Mouse (Mus musculus) heart, embryonic 12.5 days (tissue): Measurements from ENCODE around the gene Lama5. TPM values are rescaled to one million over a fixed set of nuclear protein-coding genes. Genes with fewer than 3 reads are reported as not detected.
"Not testable (repeated sequence)": the region's sequence is repeated elsewhere in the genome, so short reads cannot be mapped to it uniquely, and the experiment has no call there.

Experiments used
- ATAC-seq: fragments of 200-750 bp; cut with Nextera tagmentation; 2 replicates; pipeline ENCODE4 v1.8.0; 2017; ENCODE audit warnings: moderate TSS enrichment, moderate library complexity; ENCODE audit not compliant: insufficient number of reproducible peaks, low FRiP score
- H3K27ac ChIP-seq: fragments of 300-500 bp; sonication (generic); 2 replicates; pipeline ENCODE4 v1.5.1; 2016; ENCODE audit warnings: mild to moderate bottlenecking, moderate library complexity; ENCODE audit not compliant: poor library complexity, severe bottlenecking
- H3K27me3 ChIP-seq: fragments of 300-500 bp; sonication (generic); replicated peaks from 2 replicates; pipeline ENCODE4 v1.6.1; 2016; ENCODE audit warnings: mild to moderate bottlenecking, moderate library complexity
- H3K36me3 ChIP-seq: fragments of 300-500 bp; sonication (generic); 2 replicates; pipeline ENCODE4 v1.6.1; 2016; ENCODE audit warnings: mild to moderate bottlenecking, moderate library complexity
- H3K4me1 ChIP-seq: fragments of 300-500 bp; sonication (generic); replicated peaks from 2 replicates; pipeline ENCODE4 v1.6.1; 2016; ENCODE audit warnings: mild to moderate bottlenecking
- H3K4me2 ChIP-seq: fragments of 300-500 bp; sonication (generic); 2 replicates; pipeline ENCODE4 v1.6.1; 2016; ENCODE audit warnings: mild to moderate bottlenecking, moderate library complexity
- H3K4me3 ChIP-seq: fragments of 300-500 bp; sonication (generic); 2 replicates; pipeline ENCODE4 v1.5.1; 2016; ENCODE audit warnings: mild to moderate bottlenecking
- H3K9ac ChIP-seq: fragments of 300-500 bp; sonication (generic); 2 replicates; pipeline ENCODE4 v1.6.1; 2016; ENCODE audit warnings: mild to moderate bottlenecking, moderate library complexity
- H3K9me3 ChIP-seq: fragments of 300-500 bp; sonication (generic); replicated peaks from 2 replicates; pipeline ENCODE4 v1.6.1; 2016; ENCODE audit warnings: mild to moderate bottlenecking, moderate library complexity
- WGBS: fragments of 180-500 bp; shearing (Covaris S2); methylation state at CpG from one replicate; pipeline ENCODE4 v1.1.7; 2016; 5-methylcytosine and 5-hydroxymethylcytosine counted together
- polyA plus RNA-seq: library from polyadenylated mRNA; unstranded; fragments of >200 nt; fragmentation: Nextera tagmentation; extraction: Ambion mirVana; gene quantifications from 2 replicates; pipeline ENCODE4 v1.2.1, GENCODE M21; 2016

Gene Lama5
- polyA plus RNA-seq, 1 experiment from 2014 or later = 31.7 TPM

- no peaks in the 10 kb centered on the region for H3K27me3 ChIP-seq
- no peak overlapping the region for H3K4me3 ChIP-seq
- peaks cover 7% of the 10 kb centered on the region; the same call in 1 of the 2 replicates for H3K4me1 ChIP-seq
- H3K36me3 ChIP-seq = peaks cover 64% of the 10 kb centered on the region
- H3K4me2 ChIP-seq = no peak overlapping the region
- H3K27ac ChIP-seq = no peak overlapping the region
- H3K9me3 ChIP-seq = no peaks in the 10 kb centered on the region
- no peak overlapping the region for H3K9ac ChIP-seq
- no peak for ATAC-seq
- WGBS = 86% methylated on average over 10 of the region's 10 CpGs
These were observed 28.2 kb downstream of the Lama5 start for GRCm38 (mm10) chr2:180197323-180198037.

DNA sequence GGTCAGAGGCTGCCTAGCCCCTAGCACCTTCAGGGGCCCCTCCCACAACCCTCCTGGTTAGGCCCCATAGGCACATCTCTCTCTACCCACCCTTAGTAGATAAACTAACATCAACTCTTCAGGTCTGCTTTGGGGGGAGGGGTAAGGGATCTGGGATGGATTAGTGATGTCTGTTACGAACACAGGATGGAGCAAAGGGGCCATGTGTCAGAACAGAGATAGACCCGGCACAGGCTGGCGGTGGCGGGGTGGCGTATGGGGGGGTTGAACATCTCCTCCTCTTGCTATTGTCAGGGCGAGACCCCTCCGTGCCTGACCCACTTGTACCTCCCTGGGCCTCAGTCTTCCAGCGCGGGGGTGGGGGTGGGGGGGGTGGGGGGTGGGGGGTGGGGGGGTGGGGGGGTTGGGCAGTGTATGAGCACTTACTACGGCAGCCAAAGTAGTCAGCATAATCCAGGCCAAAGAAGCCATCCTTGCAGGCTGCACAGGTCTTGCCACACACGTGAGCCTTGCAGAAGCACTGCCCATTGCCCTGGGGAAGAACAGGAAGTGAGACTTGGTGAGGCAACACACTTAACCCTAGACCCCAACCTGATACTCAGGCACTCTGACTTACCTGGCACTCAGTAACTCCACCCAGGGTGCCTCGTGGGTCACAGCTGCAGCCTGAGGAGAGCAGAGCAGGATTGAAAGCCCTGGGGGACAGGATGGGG lies 28.9 kb downstream of the Lama5 start:
- 74% methylated on average over 8 of the region's 12 CpGs for WGBS
- Histone ChIP-seq H3K36me3 (peaks cover 65% of the 10 kb centered on the region), H3K9me3 (no peaks in the 10 kb centered on the region), H3K4me1 (peaks cover 7% of the 10 kb centered on the region; the same call in 1 of the 2 replicates), H3K27ac (no peak overlapping the region), H3K4me3 (no peak overlapping the region), H3K27me3 (no peaks in the 10 kb centered on the region), H3K9ac (no peak overlapping the region), H3K4me2 (no peak overlapping the region)
- peak; percentile 54; the same call in 1 of the 2 replicates for ATAC-seq

DNA sequence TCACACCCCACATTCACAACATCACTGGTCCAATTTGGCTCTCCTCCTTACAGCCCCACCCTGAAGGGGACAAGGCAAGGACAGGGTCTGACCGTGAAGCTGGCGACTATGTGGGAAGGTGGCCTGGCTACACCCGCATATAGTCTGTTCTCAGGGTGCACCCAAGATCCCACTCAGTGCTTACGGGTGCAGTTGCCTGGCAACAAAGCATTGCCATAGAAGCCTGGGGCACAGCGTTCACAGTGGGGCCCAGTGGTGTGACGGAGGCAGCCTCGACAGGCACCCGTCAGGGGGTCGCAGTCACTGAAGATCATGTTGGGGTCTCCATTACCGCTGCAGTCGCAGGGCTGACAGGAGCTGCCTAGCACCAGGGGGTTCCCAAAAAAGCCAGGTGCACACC lies 38.3 kb downstream of the Lama5 start:
- Histone ChIP-seq H3K4me1 (no peaks in the 10 kb centered on the region), H3K4me3 (no peak overlapping the region), H3K9ac (no peak overlapping the region), H3K27me3 (no peaks in the 10 kb centered on the region), H3K27ac (no peak overlapping the region), H3K36me3 (peaks cover 79% of the 10 kb centered on the region), H3K4me2 (no peak overlapping the region), H3K9me3 (no peaks in the 10 kb centered on the region)
- no peak for ATAC-seq
- 88% methylated on average over 11 of the region's 11 CpGs for WGBS

- Histone ChIP-seq H3K9me3 (no peaks in the 10 kb centered on the region), H3K27ac (no peak overlapping the region), H3K4me2 (no peak overlapping the region), H3K4me1 (no peaks in the 10 kb centered on the region), H3K27me3 (no peaks in the 10 kb centered on the region), H3K36me3 (peaks cover 76% of the 10 kb centered on the region), H3K4me3 (no peak overlapping the region), H3K9ac (no peak overlapping the region)
- 89% methylated on average over 14 of the region's 14 CpGs for WGBS
- no peak for ATAC-seq
These were observed 40.0 kb downstream of the Lama5 start for GRCm38 (mm10) chr2:180185686-180186085.

DNA sequence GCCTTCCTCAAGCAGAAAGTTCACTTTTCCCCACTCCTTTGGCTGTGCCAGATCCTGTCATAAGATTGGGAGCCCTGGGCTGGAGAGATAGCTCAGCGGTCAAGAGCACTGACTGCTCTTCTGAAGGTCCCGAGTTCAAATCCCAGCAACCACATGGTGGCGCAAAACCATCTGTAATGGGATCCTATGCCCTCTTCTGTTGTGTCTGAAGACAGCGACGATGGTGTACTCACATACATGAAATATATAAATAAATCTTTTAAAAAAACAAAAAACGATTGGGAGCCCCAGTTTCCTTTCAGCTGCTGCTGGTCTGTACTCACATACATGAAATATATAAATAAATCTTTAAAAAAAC lies 40.9 kb downstream of the Lama5 start:
- no peak overlapping the region for H3K4me2 ChIP-seq
- H3K27me3 ChIP-seq = no peaks in the 10 kb centered on the region
- H3K9me3 ChIP-seq = no peaks in the 10 kb centered on the region
- no peak for ATAC-seq
- H3K9ac ChIP-seq = no peak overlapping the region
- peaks cover 75% of the 10 kb centered on the region for H3K36me3 ChIP-seq
- 77% methylated on average over 6 of the region's 6 CpGs for WGBS
- H3K4me3 ChIP-seq = no peak overlapping the region
- H3K4me1 ChIP-seq = no peaks in the 10 kb centered on the region
- H3K27ac ChIP-seq = no peak overlapping the region

GRCm38 (mm10) chr2:180184011-180184751 lies 41.5 kb downstream of the Lama5 start:
- ATAC-seq = peak; percentile 51; the same call in 1 of the 2 replicates
- 89% methylated on average over 24 of the region's 24 CpGs for WGBS

GRCm38 (mm10) chr2:180181542-180181941 lies 44.1 kb downstream of the Lama5 start:
- no peaks in the 10 kb centered on the region for H3K9me3 ChIP-seq
- no peak overlapping the region for H3K4me2 ChIP-seq
- no peak overlapping the region for H3K4me3 ChIP-seq
- no peaks in the 10 kb centered on the region for H3K4me1 ChIP-seq
- no peak for ATAC-seq
- H3K27me3 ChIP-seq = no peaks in the 10 kb centered on the region
- WGBS = 87% methylated on average over 9 of the region's 9 CpGs
- no peak overlapping the region for H3K27ac ChIP-seq
- H3K36me3 ChIP-seq = peaks cover 85% of the 10 kb centered on the region
- H3K9ac ChIP-seq = no peak overlapping the region

More at GRCm38 (mm10) chr2:180184011-180184751, 41.5 kb downstream of the Lama5 start:
- Histone ChIP-seq H3K9me3 (no peaks in the 10 kb centered on the region), H3K9ac (no peak overlapping the region), H3K4me3 (no peak overlapping the region), H3K36me3 (peaks cover 77% of the 10 kb centered on the region), H3K27me3 (no peaks in the 10 kb centered on the region), H3K27ac (no peak overlapping the region), H3K4me2 (no peak overlapping the region), H3K4me1 (no peaks in the 10 kb centered on the region)

GRCm38 (mm10) chr2:180175725-180176124 lies 49.9 kb downstream of the Lama5 start:
- no peak overlapping the region for H3K9ac ChIP-seq
- H3K27me3 ChIP-seq = no peaks in the 10 kb centered on the region
- no peak overlapping the region for H3K27ac ChIP-seq
- 91% methylated on average over 7 of the region's 7 CpGs for WGBS
- no peak overlapping the region for H3K4me3 ChIP-seq
- peaks cover 77% of the 10 kb centered on the region for H3K36me3 ChIP-seq
- peaks cover 16% of the 10 kb centered on the region for H3K4me1 ChIP-seq
- H3K4me2 ChIP-seq = no peak overlapping the region
- no peak for ATAC-seq
- H3K9me3 ChIP-seq = no peaks in the 10 kb centered on the region

DNA sequence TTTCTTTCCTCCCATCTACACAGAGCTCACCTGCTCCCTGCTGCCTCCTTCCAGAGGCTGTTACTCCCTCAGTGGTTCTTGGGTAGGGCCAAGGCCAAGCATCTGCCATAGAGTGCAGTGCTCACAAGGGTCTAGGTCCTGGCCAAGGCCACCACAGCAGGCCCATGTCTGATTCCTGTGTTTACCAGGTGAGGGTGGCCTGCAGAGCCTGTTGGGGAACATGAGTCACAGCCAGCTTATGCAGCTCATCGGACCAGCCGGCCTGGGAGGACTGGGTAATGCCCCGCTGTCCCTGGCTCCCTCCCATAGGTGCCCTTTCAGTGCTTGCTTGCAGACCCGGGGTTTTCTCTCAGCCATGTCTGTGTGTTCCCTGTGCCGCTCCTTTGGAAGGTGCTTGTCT lies 51.5 kb downstream of the Lama5 start:
- Histone ChIP-seq H3K27me3 (no peaks in the 10 kb centered on the region), H3K36me3 (peaks cover 62% of the 10 kb centered on the region), H3K4me1 (peaks cover 16% of the 10 kb centered on the region), H3K9ac (no peak overlapping the region), H3K4me2 (no peak overlapping the region), H3K27ac (no peak overlapping the region), H3K9me3 (no peaks in the 10 kb centered on the region), H3K4me3 (no peak overlapping the region)
- ATAC-seq = no peak
- 86% methylated on average over 5 of the region's 5 CpGs for WGBS

DNA sequence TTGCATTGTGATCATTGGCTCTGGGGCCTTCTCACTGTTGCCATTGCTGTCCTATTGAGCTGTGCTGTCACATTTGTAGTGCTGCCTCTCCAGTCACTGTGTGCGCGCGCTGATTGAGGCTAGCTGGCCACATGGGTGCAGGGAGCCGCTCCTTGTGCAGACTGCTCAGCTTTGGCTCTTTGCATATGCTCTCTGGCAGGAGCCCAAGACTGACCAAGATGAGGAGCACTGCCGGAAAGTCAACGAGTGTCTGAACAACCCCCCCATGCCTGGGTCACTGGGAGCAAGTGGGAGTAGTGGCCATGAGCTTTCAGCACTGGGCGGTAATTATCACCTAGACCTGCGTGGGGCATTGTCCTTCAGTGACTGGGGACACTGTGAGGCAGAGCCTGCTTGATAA lies 51.9 kb downstream of the Lama5 start:
- H3K27me3 ChIP-seq, H3K4me3 ChIP-seq, H3K9me3 ChIP-seq, H3K27ac ChIP-seq, H3K9ac ChIP-seq, ATAC-seq: not testable (repeated sequence)
- peaks cover 58% of the 10 kb centered on the region for H3K36me3 ChIP-seq
- H3K4me1 ChIP-seq = peaks cover 16% of the 10 kb centered on the region
- peak overlapping the region; percentile 86; the same call in 1 of the 2 replicates for H3K4me2 ChIP-seq
- WGBS = 84% methylated on average over 8 of the region's 8 CpGs

DNA sequence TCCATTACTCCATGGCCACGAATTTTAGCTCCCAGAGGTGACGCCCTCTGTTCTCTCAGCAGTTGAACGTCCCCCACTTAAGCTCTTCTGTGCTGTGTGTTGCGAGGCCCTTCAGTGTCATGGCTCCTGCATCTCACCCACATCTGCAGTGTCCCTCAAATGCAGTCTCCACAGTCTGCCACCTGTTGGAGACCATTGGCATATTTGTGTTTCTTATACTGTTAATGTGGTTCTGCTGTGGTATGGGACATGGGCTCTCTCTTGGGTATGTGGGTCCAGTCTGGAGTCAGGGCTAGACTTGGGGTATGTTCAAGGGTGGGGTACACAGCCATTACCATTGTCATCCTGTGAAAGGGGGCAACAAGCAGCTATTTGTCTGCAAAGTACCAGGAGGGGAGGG lies 52.5 kb downstream of the Lama5 start:
- Histone ChIP-seq H3K27ac (no peak overlapping the region), H3K9ac (peak overlapping the region; percentile 100), H3K9me3 (no peaks in the 10 kb centered on the region), H3K27me3 (no peaks in the 10 kb centered on the region), H3K36me3 (peaks cover 52% of the 10 kb centered on the region), H3K4me1 (peaks cover 16% of the 10 kb centered on the region), H3K4me3 (peak overlapping the region; percentile 99), H3K4me2 (peak overlapping the region; percentile 86)
- ATAC-seq = no peak
- 70% methylated on average over 4 of the region's 4 CpGs for WGBS
